Mouse (Mus musculus): ENCODE data around the gene Dnali1. TPM values are rescaled to one million over a fixed set of nuclear protein-coding genes. Genes with fewer than 3 reads are reported as not detected.

Dnali1 gene
- not detected for total RNA-seq (2021)
- long read RNA-seq, experiment 1, result 0 reads
- long read RNA-seq, experiment 2, result 0 reads

DNA sequence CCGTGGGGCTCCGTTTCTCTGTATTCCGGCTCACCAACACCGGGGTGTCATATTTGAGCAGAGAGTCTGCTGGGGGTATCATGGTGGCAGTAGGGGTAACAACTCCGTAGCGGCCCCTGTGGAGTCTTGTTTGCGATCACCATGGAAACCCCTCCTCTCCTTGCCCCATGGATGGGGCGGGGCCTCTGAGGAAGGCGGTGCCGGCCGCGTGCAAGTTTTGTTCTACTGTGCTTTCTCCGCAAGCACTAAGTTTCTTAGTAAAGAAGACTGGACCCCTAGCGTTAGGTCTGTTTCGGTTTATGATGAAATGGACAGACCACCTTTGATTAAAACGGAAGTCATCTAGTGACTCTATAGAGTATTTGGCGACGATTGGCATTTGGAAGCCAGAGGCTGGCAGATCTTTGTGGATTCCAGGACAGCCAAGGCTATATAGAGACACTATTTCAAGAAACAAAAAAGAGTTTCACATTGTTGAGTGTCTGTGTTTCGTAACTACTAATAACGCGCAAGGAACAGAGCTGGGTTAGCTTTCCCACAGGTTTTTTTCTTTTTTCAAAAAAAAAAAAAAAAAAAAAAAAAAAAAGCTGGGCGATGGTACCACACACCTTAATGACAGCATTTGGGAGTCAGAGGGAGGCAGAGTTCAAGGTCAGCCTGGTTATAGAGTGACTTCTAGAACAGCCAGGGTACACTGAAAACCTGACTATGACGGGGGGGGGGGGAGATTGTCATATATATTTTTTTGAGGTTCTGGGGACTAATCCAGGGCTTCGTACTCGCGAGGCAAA is at the start of gene Dnali1:
Gene Dnali1, minus strand, starts transcription at position 187 of the 791 bp plus-strand sequence.
- intact Hi-C loops (cut with DNase I), result loop anchor here (2.0 kb wide), 3 partner anchors 19 to 129 kb away; partner anchors contain the start of genes 9930104L06Rik and Meaf6

GRCm38 (mm10) chr4:125115081-125115480 is 49.6 kb upstream of the Dnali1 start:
- peak overlapping the region; percentile 21 for H3K4me3 ChIP-seq
- TF ChIP-seq CTCF (IDR thresholded peaks at IDR 0.05), result no peak
- no peak for DNase-seq
- intact Hi-C loops (cut with DNase I), result loop anchor here (2.0 kb wide), 1 partner anchor 46 kb away; no protein-coding TSS in a partner anchor
- peak overlapping the region; percentile 90 for H3K27ac ChIP-seq

More for the DNA sequence above, at the start of gene Dnali1:
- H3K4me3 ChIP-seq, result peak within 1 kb of the TSS; percentile 97
- peak; percentile 62 for DNase-seq
- TF ChIP-seq CTCF (IDR thresholded peaks at IDR 0.05), result no peak
- peak within 1 kb of the TSS; percentile 92 for H3K27ac ChIP-seq

DNA sequence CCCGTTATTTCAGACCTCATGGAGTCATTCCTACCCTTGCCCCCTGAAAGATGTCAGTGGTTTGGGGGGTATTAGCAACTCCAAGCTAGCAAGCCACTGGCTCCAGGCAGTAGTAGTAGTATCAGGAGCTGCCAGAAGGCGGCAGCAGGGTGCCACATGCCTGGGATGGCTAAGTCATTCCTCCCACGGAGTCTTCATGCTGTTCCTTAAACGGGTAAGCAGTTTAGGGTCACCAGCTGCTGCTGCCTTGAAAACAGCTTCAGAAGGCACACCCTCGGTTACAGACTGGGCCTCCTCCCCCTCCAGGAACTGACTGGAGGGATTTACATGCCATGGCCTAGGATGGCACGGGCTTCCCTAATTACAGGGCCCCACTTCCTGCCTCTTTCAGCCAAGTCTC is 49.1 kb upstream of the Dnali1 start:
- intact Hi-C loops (cut with DNase I), result loop anchor here (2.0 kb wide), 1 partner anchor 46 kb away; no protein-coding TSS in a partner anchor
- peak; percentile 92 for TF ChIP-seq CTCF (IDR thresholded peaks at IDR 0.05)
- peak; percentile 90 for DNase-seq
- peak overlapping the region; percentile 90 for H3K27ac ChIP-seq
- H3K4me3 ChIP-seq, result peak overlapping the region; percentile 21

DNA sequence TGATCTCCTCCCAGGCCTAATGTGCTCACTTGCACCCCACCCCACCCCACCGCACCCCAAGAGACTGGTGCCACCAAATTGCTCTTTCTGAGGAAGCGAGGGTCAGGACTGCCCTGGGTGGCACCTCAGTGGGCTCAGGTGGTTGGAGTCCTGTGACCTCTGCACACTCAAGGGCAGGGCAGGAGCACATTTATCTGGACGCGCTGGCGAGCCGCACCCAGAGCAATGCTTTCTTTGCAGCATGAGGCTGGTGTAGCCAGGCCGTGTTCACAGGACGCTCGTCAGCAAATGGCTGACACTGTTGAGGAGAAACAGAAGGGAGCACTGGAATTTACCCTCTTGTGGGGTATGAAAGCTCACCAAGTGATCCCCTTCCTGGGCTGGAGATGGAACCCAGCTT is 39.9 kb upstream of the Dnali1 start:
- no peak for DNase-seq
- intact Hi-C loops (cut with DNase I), result no loop called here
- TF ChIP-seq CTCF (IDR thresholded peaks at IDR 0.05), result no peak
- Histone ChIP-seq H3K27ac (no peak overlapping the region), H3K4me3 (no peak overlapping the region)

DNA sequence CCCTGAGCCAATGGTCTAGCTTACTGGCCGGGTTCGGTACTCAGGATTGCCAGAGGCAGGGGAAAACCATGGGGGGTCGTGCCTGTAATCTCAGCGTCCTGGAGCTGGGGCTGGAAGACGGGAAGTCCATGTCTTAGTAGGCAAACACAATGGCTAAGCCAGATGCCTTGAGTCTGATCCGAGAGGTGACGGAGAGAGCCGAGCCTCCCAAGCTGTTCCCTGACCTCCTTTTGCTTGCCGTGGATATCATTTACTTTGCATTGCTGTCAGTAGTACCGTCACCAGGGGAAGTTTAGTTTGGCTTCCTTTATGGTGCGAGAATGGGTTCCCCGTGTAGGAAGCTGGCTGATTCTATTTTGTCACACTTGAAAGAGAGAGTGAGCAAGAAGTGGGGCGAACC is 35.8 kb upstream of the Dnali1 start:
- TF ChIP-seq CTCF (IDR thresholded peaks at IDR 0.05), result no peak
- H3K4me3 ChIP-seq, result no peak overlapping the region
- no peak for DNase-seq
- H3K27ac ChIP-seq, result no peak overlapping the region
- intact Hi-C loops (cut with DNase I), result no loop called here

GRCm38 (mm10) chr4:125099458-125099857 is 34.0 kb upstream of the Dnali1 start:
- intact Hi-C loops (cut with DNase I), result loop anchor here (1.0 kb wide), 1 partner anchor 156 kb away; no protein-coding TSS in a partner anchor
- Histone ChIP-seq H3K27ac (no peak overlapping the region), H3K4me3 (no peak overlapping the region)
- DNase-seq, result peak; percentile 82
- peak; percentile 98 for TF ChIP-seq CTCF (IDR thresholded peaks at IDR 0.05)

- TF ChIP-seq CTCF (IDR thresholded peaks at IDR 0.05), result no peak
- H3K27ac ChIP-seq, result no peak overlapping the region
- H3K4me3 ChIP-seq, result no peak overlapping the region
- DNase-seq, result no peak
- intact Hi-C loops (cut with DNase I), result no loop called here
These were observed 31.9 kb upstream of the Dnali1 start for GRCm38 (mm10) chr4:125097412-125097811.

DNA sequence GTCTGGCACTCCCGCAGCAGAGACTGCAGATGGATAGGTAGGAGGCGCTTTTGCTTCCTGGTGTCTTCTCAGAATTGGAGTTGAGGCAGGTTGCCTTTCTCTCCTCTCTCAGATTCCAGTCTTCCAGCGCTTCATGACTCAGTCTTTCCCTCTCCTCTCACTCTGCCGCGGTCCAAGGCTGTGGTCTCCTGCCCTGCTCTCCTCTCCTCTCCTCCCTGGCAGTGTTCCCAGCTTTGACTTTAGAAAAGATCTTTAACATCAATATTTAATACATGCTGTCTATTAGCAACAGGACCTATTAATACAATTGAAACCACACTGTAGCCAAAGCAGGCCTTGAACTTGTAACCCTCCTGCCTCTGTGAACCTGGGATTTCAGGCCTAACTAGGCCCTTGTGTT is 30.6 kb upstream of the Dnali1 start:
- TF ChIP-seq CTCF (IDR thresholded peaks at IDR 0.05), result no peak
- intact Hi-C loops (cut with DNase I), result no loop called here
- no peak for DNase-seq
- no peak overlapping the region for H3K4me3 ChIP-seq
- H3K27ac ChIP-seq, result no peak overlapping the region

- intact Hi-C loops (cut with DNase I), result no loop called here
- no peak for TF ChIP-seq CTCF (IDR thresholded peaks at IDR 0.05)
- no peak for DNase-seq
- no peak overlapping the region for H3K4me3 ChIP-seq
- no peak overlapping the region for H3K27ac ChIP-seq
These were observed 27.5 kb upstream of the Dnali1 start for GRCm38 (mm10) chr4:125093031-125093430.

DNA sequence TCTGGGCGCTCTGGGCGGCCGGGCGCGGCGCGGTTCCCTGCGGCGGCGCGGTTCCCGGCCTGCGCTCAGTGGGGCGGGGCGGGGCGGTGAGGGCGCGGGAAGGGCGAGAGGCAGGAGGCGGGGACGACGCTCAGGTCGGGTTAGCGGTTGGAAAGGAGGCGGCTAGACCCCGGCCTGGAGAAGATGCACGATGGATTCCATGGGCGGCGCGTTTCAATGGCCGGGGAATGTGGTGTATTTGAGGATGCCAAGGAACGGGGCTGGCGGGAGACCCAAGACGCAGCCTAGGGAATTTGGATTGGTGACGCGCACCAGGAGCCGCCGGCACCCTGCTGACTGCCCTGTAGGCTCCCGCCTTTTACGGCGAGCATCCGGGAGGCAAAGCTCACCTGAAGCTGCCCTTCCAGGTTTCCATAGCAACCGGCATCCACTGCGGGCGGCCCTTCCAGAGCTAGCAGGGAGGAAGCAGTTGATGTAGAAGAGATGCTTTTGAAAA is 19.9 kb upstream of the Dnali1 start:
- H3K27ac ChIP-seq, result peak overlapping the region; percentile 98
- peak; percentile 88 for DNase-seq
- intact Hi-C loops (cut with DNase I), result loop anchor here (2.0 to 10.0 kb wide), 2 partner anchors 19 to 231 kb away; partner anchors contain the start of genes 1110065P20Rik, Snip1 and Yrdc
- no peak for TF ChIP-seq CTCF (IDR thresholded peaks at IDR 0.05)
- H3K4me3 ChIP-seq, result peak overlapping the region; percentile 88

GRCm38 (mm10) chr4:125084403-125085345 is 19.2 kb upstream of the Dnali1 start, which contains the start of gene Meaf6:
Gene Meaf6 (plus strand): TSS chr4:125085134.
- Histone ChIP-seq H3K27ac (peak within 1 kb of the TSS; percentile 98), H3K4me3 (peak within 1 kb of the TSS; percentile 88)
- peak; percentile 97; the same call in 1 of the 2 replicates for TF ChIP-seq CTCF (IDR thresholded peaks at IDR 0.05)
- intact Hi-C loops (cut with DNase I), result loop anchor here (2.0 to 10.0 kb wide), 2 partner anchors 18 to 230 kb away; partner anchors contain the start of genes 1110065P20Rik, Snip1 and Yrdc
- DNase-seq, result peak; percentile 93

DNA sequence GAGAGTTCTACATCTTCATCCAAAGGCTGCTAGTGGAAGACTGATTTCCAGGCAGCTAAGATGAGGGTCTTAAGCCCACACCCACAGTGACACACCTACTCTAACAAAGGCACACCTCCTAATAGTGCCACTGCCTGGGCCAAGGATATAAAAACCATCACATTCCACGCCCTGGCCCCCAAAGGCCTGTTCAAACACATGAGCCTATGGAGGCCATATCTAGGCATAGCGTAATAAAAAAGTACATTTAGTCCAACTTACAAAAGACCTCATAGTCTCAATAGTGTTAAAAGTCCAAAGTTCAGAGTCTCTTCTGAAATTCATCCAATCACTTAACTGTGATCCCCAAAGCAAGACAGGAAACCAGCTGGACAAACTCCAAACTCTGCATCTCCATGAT is 13.2 kb upstream of the Dnali1 start:
- intact Hi-C loops (cut with DNase I), result no loop called here
- H3K27ac ChIP-seq, result no peak overlapping the region
- no peak for TF ChIP-seq CTCF (IDR thresholded peaks at IDR 0.05)

More for the DNA sequence above, 13.2 kb upstream of the Dnali1 start:
- DNase-seq, result no peak
- H3K4me3 ChIP-seq, result no peak overlapping the region

Data from gastrocnemius, adult 2 months (tissue).